Mouse (Mus musculus) Muller cell, postnatal 12 days (primary cell): ENCODE data around the gene Lad1.
A peak's percentile ranks its signal among the peaks of the same experiment; 100 is the strongest.

ENCODE experiments used
- DNase-seq: peaks from one replicate; pipeline ENCODE4 v3.0.0-alpha.2; 2015; ENCODE audit errors: inconsistent ontology term

Lad1 gene

GRCm38 (mm10) chr1:135818481-135819086 lies at the start of gene Lad1:
Gene Lad1, plus strand, starts transcription at chr1:135818598.
- peak; percentile 35 for DNase-seq

DNA sequence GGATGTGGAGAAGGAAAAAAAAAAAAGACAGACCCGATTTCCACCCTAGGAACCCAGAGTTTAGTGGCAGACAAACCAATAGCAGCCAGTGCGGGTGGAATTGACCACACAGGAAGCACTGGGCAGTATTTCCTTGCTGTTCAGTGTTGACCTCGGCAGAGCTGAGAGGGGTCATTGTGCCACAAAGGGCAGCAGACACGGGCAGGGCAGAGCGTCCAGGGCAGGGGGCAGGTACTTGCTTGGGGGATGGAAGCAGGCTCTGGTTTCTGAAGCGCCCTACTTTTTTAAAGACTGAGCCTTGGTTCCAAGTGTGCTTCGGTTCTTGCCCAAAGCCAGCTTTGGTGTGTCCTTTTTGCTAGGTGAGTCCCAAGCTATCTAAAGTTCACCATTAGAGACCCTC lies 48.2 kb upstream of the Lad1 start:
- DNase-seq, result no peak

DNA sequence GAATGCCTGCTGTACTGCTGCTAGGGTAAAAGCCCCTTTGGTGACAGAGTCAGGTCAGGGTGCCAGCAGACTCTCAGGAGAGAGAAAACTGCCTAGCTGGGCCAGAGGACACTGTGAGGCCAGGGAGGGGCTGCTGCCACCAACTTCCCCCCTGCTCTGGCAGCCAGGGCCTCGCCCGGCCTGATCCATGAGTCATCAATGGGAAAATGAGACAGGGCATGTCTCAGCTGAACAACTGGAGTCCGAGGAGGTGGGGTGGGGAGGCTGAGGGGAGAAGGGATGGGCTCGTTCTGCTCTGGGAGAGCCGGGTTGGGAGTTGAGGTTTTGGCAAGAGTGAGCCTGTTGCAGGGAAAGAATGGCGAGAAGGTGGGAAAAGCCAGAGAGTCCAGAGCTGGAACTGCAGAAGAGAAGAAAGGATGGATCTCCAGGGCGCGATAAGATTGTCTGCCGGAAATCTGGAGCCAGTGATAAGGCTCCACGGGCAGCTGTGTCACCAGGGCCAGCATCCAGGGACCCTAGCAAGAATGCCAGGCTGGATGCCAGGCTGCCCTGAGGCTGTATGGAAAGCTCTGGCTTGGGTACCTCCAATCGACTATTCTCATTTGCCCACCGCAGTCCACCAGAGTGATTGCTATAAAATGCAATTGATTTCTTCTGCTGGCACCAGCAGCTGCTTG lies 47.4 kb upstream of the Lad1 start:
- DNase-seq, result peak; percentile 97

- no peak for DNase-seq
These were observed 46.8 kb upstream of the Lad1 start for GRCm38 (mm10) chr1:135771573-135771970.

DNA sequence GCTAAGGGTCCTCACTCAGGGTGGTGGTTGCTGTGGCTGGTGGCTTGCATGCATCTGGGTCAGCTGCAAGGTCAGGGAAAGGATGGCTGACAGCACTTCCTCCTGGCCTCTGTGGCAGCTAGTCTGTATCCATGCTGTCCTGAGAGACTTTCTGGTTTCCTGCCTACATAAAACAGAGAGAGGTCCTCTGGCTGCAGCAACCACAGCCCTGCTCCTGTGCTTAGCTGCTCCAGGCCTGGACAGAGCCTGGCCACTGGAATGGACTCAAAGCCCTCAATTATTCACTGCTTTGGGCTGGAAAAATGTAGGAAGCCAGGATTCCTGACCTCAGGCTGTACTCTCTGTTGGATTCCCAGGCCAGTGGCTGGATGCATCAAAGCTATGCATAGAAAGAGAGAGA lies 41.8 kb upstream of the Lad1 start:
- DNase-seq, result peak; percentile 78

DNA sequence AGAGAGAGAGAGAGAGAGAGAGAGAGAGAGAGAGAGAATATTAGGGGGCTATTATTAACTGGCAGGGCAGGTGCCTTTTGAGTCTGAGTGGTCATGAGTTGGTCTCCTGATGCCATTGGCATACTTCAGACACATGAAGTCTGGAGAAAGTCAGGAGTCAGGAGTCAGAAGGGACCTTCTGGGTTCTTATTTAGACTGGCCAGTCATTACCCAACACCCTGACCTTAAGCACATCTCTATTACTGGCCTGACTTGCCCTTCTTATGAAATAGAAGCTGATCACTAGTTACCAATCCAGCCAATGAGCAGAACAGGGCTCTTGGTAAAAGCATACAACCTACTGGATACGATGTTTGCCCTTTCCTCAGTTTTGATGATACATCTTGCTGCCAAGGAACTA lies 41.4 kb upstream of the Lad1 start:
- no peak for DNase-seq

DNA sequence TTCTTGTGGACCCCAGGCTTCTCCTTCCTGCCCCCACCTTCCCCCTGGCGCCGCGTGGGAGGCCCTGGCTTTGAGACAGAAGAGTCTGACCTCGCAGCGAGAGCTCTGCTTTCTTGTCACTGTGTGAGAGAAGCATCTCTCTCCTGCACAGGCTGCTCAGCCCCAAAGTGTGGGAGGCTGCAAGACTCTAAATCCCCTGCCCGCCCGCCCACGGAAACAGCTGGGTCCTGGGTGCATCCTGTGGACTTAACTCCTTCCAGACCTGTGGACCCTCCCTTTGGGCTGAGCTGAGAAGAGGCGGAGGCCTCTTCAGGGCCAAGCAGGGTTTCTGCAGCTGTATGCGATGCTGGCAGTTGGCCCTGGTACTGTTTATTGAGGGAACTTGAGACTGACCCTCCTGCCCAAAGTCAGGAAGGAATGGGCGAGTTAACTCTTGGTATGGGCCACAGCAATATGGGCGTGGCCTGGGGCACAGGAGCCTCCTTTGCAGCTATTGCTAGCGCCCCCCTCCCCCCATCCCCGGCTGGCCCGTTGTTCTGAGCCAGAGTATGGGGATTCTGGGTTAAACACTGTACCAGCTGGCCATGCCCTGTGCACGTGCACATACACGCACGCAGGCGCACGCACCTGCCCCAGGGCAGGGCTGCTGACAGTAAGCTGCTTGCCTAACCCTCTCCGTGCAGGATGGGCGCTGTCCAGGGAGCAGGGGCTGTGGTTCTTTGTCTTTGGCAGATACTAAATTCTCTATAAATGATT lies 39.4 kb upstream of the Lad1 start, which contains the start of gene Tnni1:
Tnni1 (plus strand) TSS at position 655 of the 756 bp plus-strand sequence.
- peak; percentile 69 for DNase-seq

GRCm38 (mm10) chr1:135780649-135781048 lies 37.7 kb upstream of the Lad1 start:
- DNase-seq, result no peak

DNA sequence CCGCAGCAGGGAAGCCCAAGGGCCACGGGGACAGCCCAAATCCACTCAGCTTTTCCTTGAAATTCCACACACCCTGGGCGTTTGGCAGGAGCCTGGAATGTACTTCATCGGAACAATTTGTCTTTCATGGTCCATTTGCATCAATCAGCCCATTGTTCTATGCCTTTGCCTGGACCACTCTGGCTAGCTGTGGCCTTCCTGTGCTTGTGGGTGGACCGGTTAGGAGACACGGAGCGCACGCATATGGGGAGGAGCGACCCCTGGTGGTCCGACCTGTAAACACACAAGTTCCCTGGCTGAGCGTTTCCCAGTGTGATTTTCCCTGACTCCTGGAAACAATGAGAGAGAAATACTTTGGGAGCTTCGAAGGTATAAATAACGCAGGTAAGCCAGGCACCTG lies 37.2 kb upstream of the Lad1 start:
- peak; percentile 95 for DNase-seq

DNA sequence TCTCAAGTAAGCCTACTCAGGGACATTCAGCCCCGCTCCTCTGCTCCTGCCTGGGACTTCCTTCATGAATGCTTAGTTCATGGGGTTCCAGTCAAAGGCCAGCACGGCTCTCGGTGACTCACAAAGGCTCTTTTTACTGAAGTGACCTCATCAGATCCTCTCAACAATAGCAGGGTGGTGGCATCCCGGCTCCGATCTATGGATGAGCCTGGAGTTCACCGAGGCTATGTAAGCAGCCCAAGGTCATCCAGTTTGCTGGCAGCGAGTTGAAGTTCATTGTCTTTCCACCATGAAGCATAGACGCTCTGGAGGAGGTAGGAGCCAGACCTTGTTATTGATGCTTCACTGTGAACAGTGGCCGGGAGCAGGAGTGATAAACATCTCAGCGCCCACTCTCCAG lies 35.6 kb upstream of the Lad1 start:
- peak; percentile 79 for DNase-seq

DNA sequence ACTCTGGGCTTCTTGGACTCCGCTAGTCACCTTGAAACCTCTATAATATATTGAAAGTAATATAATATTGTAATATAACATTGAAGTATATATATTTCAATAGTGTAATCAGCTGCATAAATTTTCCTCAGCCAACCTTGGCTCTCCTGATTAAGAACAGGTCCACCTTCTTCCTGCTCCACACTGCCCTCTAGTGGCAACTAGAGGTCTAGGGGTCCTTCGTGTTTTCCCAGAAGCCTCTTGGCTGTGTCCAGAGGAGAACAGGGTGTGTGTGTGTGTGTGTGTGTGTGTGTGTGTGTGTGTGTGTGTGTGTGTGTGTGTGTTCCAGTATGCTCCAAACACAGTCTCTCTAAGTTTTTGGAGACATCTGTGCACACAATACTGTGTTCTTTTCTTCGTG lies 30.6 kb upstream of the Lad1 start:
- DNase-seq, result no peak

GRCm38 (mm10) chr1:135788708-135789107 lies 29.7 kb upstream of the Lad1 start:
- no peak for DNase-seq

DNA sequence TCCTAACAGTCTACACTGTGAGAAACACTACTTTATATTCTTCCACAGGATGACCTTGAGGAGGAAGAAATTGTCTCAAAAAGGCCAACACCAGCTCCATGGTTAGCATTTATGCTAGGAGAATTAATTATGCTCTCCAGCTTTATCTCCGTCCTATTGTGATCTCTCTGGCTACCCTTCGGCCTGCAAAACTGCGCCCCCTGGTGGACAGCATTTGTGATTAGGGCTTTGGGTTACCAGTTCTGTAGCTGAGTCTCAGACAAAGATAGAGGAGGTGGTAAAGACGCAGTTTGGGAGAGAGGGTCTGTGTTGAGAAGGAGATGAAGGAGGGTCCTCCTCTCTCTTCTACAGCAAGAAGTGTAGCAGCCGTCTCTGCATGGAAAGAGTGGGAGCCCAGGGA lies 28.6 kb upstream of the Lad1 start:
- DNase-seq, result peak; percentile 74

- DNase-seq, result no peak
These were observed 26.1 kb upstream of the Lad1 start for GRCm38 (mm10) chr1:135792143-135792939.

- DNase-seq, result no peak
These were observed 24.8 kb upstream of the Lad1 start for GRCm38 (mm10) chr1:135793370-135794215.

GRCm38 (mm10) chr1:135794216-135795134 lies 23.9 kb upstream of the Lad1 start:
- DNase-seq, result peak; percentile 66

DNA sequence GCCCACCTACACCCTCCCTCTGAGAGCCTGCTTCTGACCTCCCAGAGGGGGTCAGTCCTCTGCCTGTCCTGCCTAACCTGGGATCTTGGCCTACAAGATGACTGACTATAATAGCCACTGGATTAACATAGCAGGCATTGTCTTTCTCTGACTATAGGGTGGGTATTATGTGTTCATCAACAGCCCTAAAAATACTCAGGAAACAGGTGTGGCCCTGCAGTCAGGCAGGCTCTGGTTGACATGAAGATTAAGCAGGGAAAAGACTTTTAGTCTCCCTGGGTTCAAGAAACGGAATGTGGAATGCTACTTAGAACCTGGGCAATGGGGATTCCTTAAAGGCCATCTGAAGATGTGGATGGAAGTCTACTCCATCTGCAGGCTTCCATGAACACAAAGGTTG lies 19.9 kb upstream of the Lad1 start:
- no peak for DNase-seq

GRCm38 (mm10) chr1:135799109-135799627 lies 19.2 kb upstream of the Lad1 start:
- DNase-seq, result no peak

DNA sequence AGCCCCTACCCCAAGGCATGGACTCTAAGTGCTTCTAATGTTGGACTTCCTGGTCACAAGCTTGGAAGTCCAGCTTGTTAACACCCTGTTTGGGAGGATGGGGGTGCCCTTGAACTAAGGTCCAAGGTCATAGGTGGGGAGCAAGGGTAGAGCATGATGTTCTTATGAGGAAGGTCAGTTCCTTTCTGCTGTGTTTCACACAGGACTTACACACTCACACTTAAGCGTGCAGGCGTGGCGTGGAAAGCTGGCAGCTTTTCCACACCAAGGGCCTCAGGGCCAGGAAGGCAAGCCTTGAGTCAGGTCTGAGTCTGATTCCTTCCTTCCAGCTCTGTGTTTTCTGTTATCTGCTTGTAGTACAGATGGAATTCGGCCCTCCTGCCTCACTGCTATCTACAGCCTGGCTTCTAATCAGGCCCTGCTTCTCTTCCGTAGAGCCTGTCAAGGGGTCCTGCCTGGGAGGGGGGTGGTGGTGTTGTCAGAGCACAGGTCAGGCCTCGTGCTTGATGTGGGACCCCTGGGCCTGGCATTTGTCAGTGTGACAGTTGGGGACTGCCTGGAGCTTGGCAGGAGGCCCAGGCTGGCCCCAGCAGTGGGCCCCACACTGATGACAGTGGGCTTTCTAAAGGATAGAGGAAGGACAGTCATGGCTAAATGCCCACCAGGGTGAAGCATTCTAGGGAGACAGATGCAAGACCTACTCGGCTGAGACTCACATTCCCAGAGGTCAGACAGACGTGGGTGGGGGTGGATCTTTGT lies 18.0 kb upstream of the Lad1 start:
- no peak for DNase-seq
